20 mouse cellular contexts compared by ENCODE assay signal in genomic region chr14:25151485-25151884, GRCm38 (mm10).
DNase-seq lines count a peak whose midpoint lies in the region; ATAC-seq and TF ChIP-seq lines count a peak whose summit lies in the region.
"Had no signal": no experiment of that assay in that cellular context is flagged by ENCODE, and none has a peak within 500 bp of the region (broad histone marks: within the 10 kb centered on the region; RNA-seq: fewer than 3 reads in every experiment).

No protein-coding gene starts in this region.

- no peak for ATAC-seq in forebrain, embryonic 14.5 days
- no peak for ATAC-seq in forebrain, embryonic 16.5 days
- no peak for ATAC-seq in megakaryocyte, adult 5-6 weeks (ENCODE audit: poor library complexity, severe bottlenecking)
- ATAC-seq: CD4-positive, CD25-positive, alpha-beta regulatory T cell, adult 4 months; intestine, embryonic 16.5 days had no signal

- 83% methylated on average over 2 of the region's 2 CpGs for WGBS in forebrain, embryonic 14.5 days
- 83% methylated on average over 2 of the region's 2 CpGs for WGBS in kidney, adult 2 months
- 73% methylated on average over 2 of the region's 2 CpGs for WGBS in forebrain, embryonic 16.5 days

- TF ChIP-seq CTCF in kidney, adult 2 months (conservative IDR thresholded peaks at IDR 0.05; ENCODE audit: insufficient read depth, insufficient read length, low read depth, low read length): no peak

- H3K4me3 ChIP-seq in forebrain, embryonic 14.5 days (ENCODE audit: low read depth, low read length): no peak overlapping the region
- no peak overlapping the region for H3K4me3 ChIP-seq in kidney, adult 2 months (ENCODE audit: insufficient read depth, low read depth, low read length)
- H3K4me3 ChIP-seq in forebrain, embryonic 16.5 days (replicated peaks; ENCODE audit: low read length): no peak overlapping the region
- H3K4me3 ChIP-seq: embryonic facial prominence, embryonic 13.5 days; forebrain, embryonic 12.5 days; gastrocnemius, adult 2 months; heart, embryonic 12.5 days; hindbrain, embryonic 10.5 days; hindbrain, embryonic 15.5 days had no signal

- peak; percentile 76 for DNase-seq in brain, adult 2 months (ENCODE audit: low read depth, low spot score)
- peak; percentile 45 for DNase-seq in cerebellum, adult 11 months
- peak; percentile 51 for DNase-seq in cerebellum, adult 8-10 months
- peak; percentile 34 to 47 for DNase-seq in cerebellum, postnatal 14 days
- no peak for DNase-seq in forebrain, embryonic 14.5 days (ENCODE audit: low spot score)
- DNase-seq in kidney, adult 2 months: no peak
- DNase-seq: adrenal gland, adult 8-10 months; adrenal gland, postnatal 36 days; gastrocnemius, adult 2 months; gastrocnemius, postnatal 25 days had no signal

- H3K4me2 ChIP-seq in forebrain, embryonic 14.5 days (ENCODE audit: low read length): no peak overlapping the region
- H3K4me2 ChIP-seq in forebrain, embryonic 16.5 days (ENCODE audit: low read length): no peak overlapping the region
- H3K4me2 ChIP-seq: embryonic facial prominence, embryonic 13.5 days; forebrain, embryonic 12.5 days; heart, embryonic 12.5 days; hindbrain, embryonic 15.5 days had no signal

- no peak overlapping the region for H3K27ac ChIP-seq in forebrain, embryonic 14.5 days (ENCODE audit: low read depth, low read length)
- H3K27ac ChIP-seq in kidney, adult 2 months (ENCODE audit: insufficient read depth, low read depth, low read length): no peak overlapping the region
- no peak overlapping the region for H3K27ac ChIP-seq in forebrain, embryonic 16.5 days (ENCODE audit: low read length)
- H3K27ac ChIP-seq: embryonic facial prominence, embryonic 13.5 days; forebrain, embryonic 12.5 days; gastrocnemius, adult 2 months; hindbrain, embryonic 10.5 days; hindbrain, embryonic 15.5 days had no signal

- no peak overlapping the region for H3K9ac ChIP-seq in forebrain, embryonic 14.5 days (ENCODE audit: low read length)
- no peak overlapping the region for H3K9ac ChIP-seq in forebrain, embryonic 16.5 days (replicated peaks; ENCODE audit: low read depth, low read length)
- H3K9ac ChIP-seq: embryonic facial prominence, embryonic 13.5 days; forebrain, embryonic 12.5 days; heart, embryonic 12.5 days; hindbrain, embryonic 15.5 days had no signal

- no peaks in the 10 kb centered on the region for H3K36me3 ChIP-seq in forebrain, embryonic 14.5 days (ENCODE audit: control insufficient read depth, insufficient read depth, low read length)
- no peaks in the 10 kb centered on the region for H3K36me3 ChIP-seq in kidney, adult 2 months (ENCODE audit: control insufficient read depth, insufficient read depth, low read length)
- no peaks in the 10 kb centered on the region for H3K36me3 ChIP-seq in forebrain, embryonic 16.5 days (ENCODE audit: control insufficient read depth, insufficient read depth)
- H3K36me3 ChIP-seq: embryonic facial prominence, embryonic 13.5 days; forebrain, embryonic 12.5 days; G1E; heart, embryonic 12.5 days; hindbrain, embryonic 10.5 days; hindbrain, embryonic 15.5 days had no signal

- no peaks in the 10 kb centered on the region for H3K9me3 ChIP-seq in forebrain, embryonic 14.5 days (replicated peaks; ENCODE audit: control insufficient read depth, low read length)
- H3K9me3 ChIP-seq in forebrain, embryonic 16.5 days (ENCODE audit: control insufficient read depth, low read length): no peaks in the 10 kb centered on the region
- H3K9me3 ChIP-seq: embryonic facial prominence, embryonic 13.5 days; forebrain, embryonic 12.5 days; heart, embryonic 12.5 days; hindbrain, embryonic 10.5 days; hindbrain, embryonic 15.5 days had no signal

- no peaks in the 10 kb centered on the region for H3K27me3 ChIP-seq in forebrain, embryonic 14.5 days (replicated peaks; ENCODE audit: control insufficient read depth, insufficient read depth, low read length)
- H3K27me3 ChIP-seq in kidney, adult 2 months (replicated peaks; ENCODE audit: control insufficient read depth, insufficient read depth, low read length): no peaks in the 10 kb centered on the region
- H3K27me3 ChIP-seq in forebrain, embryonic 16.5 days (replicated peaks; ENCODE audit: control insufficient read depth, insufficient read depth, low read length): no peaks in the 10 kb centered on the region
- H3K27me3 ChIP-seq: embryonic facial prominence, embryonic 13.5 days; heart, embryonic 12.5 days; hindbrain, embryonic 15.5 days had no signal

- no peak for TF ChIP-seq POLR2A in kidney, adult 2 months (IDR thresholded peaks at IDR 0.05; ENCODE audit: low read depth, low read length)

- no peaks in the 10 kb centered on the region for H3K4me1 ChIP-seq in forebrain, embryonic 14.5 days (ENCODE audit: control insufficient read depth, insufficient read depth, low read length)
- H3K4me1 ChIP-seq in kidney, adult 2 months (ENCODE audit: control insufficient read depth, insufficient read depth, low read length): no peaks in the 10 kb centered on the region
- no peaks in the 10 kb centered on the region for H3K4me1 ChIP-seq in forebrain, embryonic 16.5 days (replicated peaks; ENCODE audit: control insufficient read depth, insufficient read depth, low read length)

Comparison
In these comparisons a context has a peak if more than half of its experiments do, and no peak if none do; other contexts are left out.
1. DNase-seq: peak in brain, adult 2 months (single experiment), cerebellum, adult 11 months (single experiment), cerebellum, adult 8-10 months (single experiment) and cerebellum, postnatal 14 days (2 of 2); none in forebrain, embryonic 14.5 days (single experiment) and kidney, adult 2 months (single experiment).